7 mouse cellular contexts compared by ENCODE assay signal in genomic region chr9:64094083-64094482, GRCm38 (mm10). TPM values are rescaled to one million over a fixed set of nuclear protein-coding genes. Genes with fewer than 3 reads are reported as not detected.
DNase-seq lines count a peak whose midpoint lies in the region; ATAC-seq and TF ChIP-seq lines count a peak whose summit lies in the region.

No protein-coding gene starts in this region.

- peak overlapping the region; percentile 30 for H3K4me2 ChIP-seq in heart, embryonic 13.5 days
- H3K4me2 ChIP-seq in kidney, embryonic 14.5 days (replicated peaks; ENCODE audit: low read depth, low read length), result no peak overlapping the region

- DNase-seq in left cerebral cortex, adult 9 months (ENCODE audit: low spot score in 2 of 2), result peak; percentile 5 to 15
- no peak for DNase-seq in left cerebral cortex, adult 2 months (ENCODE audit: extremely low spot score in 1 of 2, low spot score in 2 of 2)
- peak; percentile 94 for DNase-seq in lung, postnatal 36 days
- DNase-seq in cerebellum, postnatal 4 days (ENCODE audit: low spot score in 2 of 2), result no peak

- H3K4me3 ChIP-seq in left cerebral cortex, adult 2 months, result no peak overlapping the region
- H3K4me3 ChIP-seq in heart, embryonic 13.5 days, result no peak overlapping the region
- H3K4me3 ChIP-seq in kidney, embryonic 14.5 days (ENCODE audit: low read length), result no peak overlapping the region

- peak overlapping the region; percentile 64 for H3K9ac ChIP-seq in heart, embryonic 13.5 days
- no peak overlapping the region for H3K9ac ChIP-seq in kidney, embryonic 14.5 days (ENCODE audit: low read depth, low read length)

- H3K27me3 ChIP-seq in heart, embryonic 13.5 days (replicated peaks), result no peaks in the 10 kb centered on the region
- no peaks in the 10 kb centered on the region for H3K27me3 ChIP-seq in kidney, embryonic 14.5 days (ENCODE audit: control insufficient read depth, insufficient read depth, low read length)

- intact Hi-C loops in left cerebral cortex, adult 2 months (cut with DNase I), result no loop called here

- WGBS in heart, embryonic 13.5 days, result 37% methylated on average over 11 of the region's 11 CpGs
- 69% methylated on average over 11 of the region's 11 CpGs for WGBS in kidney, embryonic 14.5 days

- peaks cover 46% of the 10 kb centered on the region for H3K4me1 ChIP-seq in heart, embryonic 13.5 days
- H3K4me1 ChIP-seq in kidney, embryonic 14.5 days (ENCODE audit: control insufficient read depth, insufficient read depth, low read length), result peaks cover 9% of the 10 kb centered on the region; the same call in 1 of the 2 replicates

- ATAC-seq in heart, embryonic 13.5 days (ENCODE audit: extremely low read depth, insufficient number of reproducible peaks, low FRiP score, low TSS enrichment), result 0 out of 2 replicates have a peak, but pooled peaks have one; percentile 35
- ATAC-seq in kidney, embryonic 14.5 days (ENCODE audit: low FRiP score, low TSS enrichment), result 0 out of 2 replicates have a peak, but pooled peaks have one; percentile 28
- ATAC-seq in cerebellum, adult (ENCODE audit: insufficient number of reproducible peaks, low FRiP score, low TSS enrichment), result no peak

- no peak for TF ChIP-seq CTCF in left cerebral cortex, adult 2 months (IDR thresholded peaks at IDR 0.05)

- no peaks in the 10 kb centered on the region for H3K9me3 ChIP-seq in heart, embryonic 13.5 days
- H3K9me3 ChIP-seq in kidney, embryonic 14.5 days (ENCODE audit: control insufficient read depth, low read length), result no peaks in the 10 kb centered on the region

- H3K27ac ChIP-seq in left cerebral cortex, adult 2 months, result no peak overlapping the region
- peak overlapping the region; percentile 81 for H3K27ac ChIP-seq in heart, embryonic 13.5 days (replicated peaks)
- H3K27ac ChIP-seq in kidney, embryonic 14.5 days (ENCODE audit: low read depth, low read length), result no peak overlapping the region

- no peaks in the 10 kb centered on the region for H3K36me3 ChIP-seq in heart, embryonic 13.5 days
- no peaks in the 10 kb centered on the region for H3K36me3 ChIP-seq in kidney, embryonic 14.5 days (ENCODE audit: control insufficient read depth, insufficient read depth, low read length)

RNA-seq across cellular contexts. Expression of gene Lctl, which starts 22.9 kb away (rescaled TPM):
- not detected for total RNA-seq in left cerebral cortex, adult 2 months (2021)
- not detected in 2 replicates for polyA plus RNA-seq in heart, embryonic 13.5 days (2015; fragmentation: Nextera tagmentation; extraction: Ambion mirVana)
- 0.16 and 0.19 TPM in 2 replicates for polyA plus RNA-seq in kidney, embryonic 14.5 days (2014; fragmentation: Nextera tagmentation; extraction: Ambion mirVana)

Comparison
In these comparisons a context has a peak if more than half of its experiments do, and no peak if none do; other contexts are left out.
1. DNase-seq: peak in left cerebral cortex, adult 9 months (2 of 2) and lung, postnatal 36 days (single experiment); none in left cerebral cortex, adult 2 months (0 of 2) and cerebellum, postnatal 4 days (0 of 2).